Mouse (Mus musculus) naive thymus-derived CD4-positive, alpha-beta T cell, adult 2 months (primary cell): Measurements from ENCODE around the gene Cox6b2.

Source experiments
- DNase-seq: peaks from one replicate; pipeline ENCODE4 v3.0.0-alpha.2; 2011; ENCODE audit warnings: low read depth

The Cox6b2 gene

GRCm38 (mm10) chr7:4764946-4765710 is 12.2 kb upstream of the Cox6b2 start:
- DNase-seq, result no peak

GRCm38 (mm10) chr7:4759670-4760069 is 6.8 kb upstream of the Cox6b2 start:
- DNase-seq, result no peak

GRCm38 (mm10) chr7:4751971-4752820 is 698 bp downstream of the Cox6b2 start:
- DNase-seq, result peak; percentile 21

GRCm38 (mm10) chr7:4749169-4749568 is 3.7 kb downstream of the Cox6b2 start:
- no peak for DNase-seq

- DNase-seq, result no peak
Measured at GRCm38 (mm10) chr7:4748321-4748720, 4.6 kb downstream of the Cox6b2 start.

- no peak for DNase-seq
Measured at GRCm38 (mm10) chr7:4747156-4747899, 5.6 kb downstream of the Cox6b2 start.

- no peak for DNase-seq
Measured at GRCm38 (mm10) chr7:4746326-4746980, 6.4 kb downstream of the Cox6b2 start.

- no peak for DNase-seq
Measured at GRCm38 (mm10) chr7:4744886-4745285, 8.0 kb downstream of the Cox6b2 start.

GRCm38 (mm10) chr7:4743354-4743753 is 9.5 kb downstream of the Cox6b2 start:
- no peak for DNase-seq

- DNase-seq, result no peak
Measured at GRCm38 (mm10) chr7:4742482-4742819, 10.4 kb downstream of the Cox6b2 start.

- no peak for DNase-seq
Measured at GRCm38 (mm10) chr7:4741672-4742481, 11.0 kb downstream of the Cox6b2 start.

- no peak for DNase-seq
Measured at GRCm38 (mm10) chr7:4741151-4741550, 11.7 kb downstream of the Cox6b2 start.

- no peak for DNase-seq
Measured at GRCm38 (mm10) chr7:4740309-4740727, 12.6 kb downstream of the Cox6b2 start.

- peak; percentile 99 for DNase-seq
Measured at GRCm38 (mm10) chr7:4739544-4740275, 13.2 kb downstream of the Cox6b2 start, which contains the start of gene Kmt5c. TSS of gene Kmt5c (plus strand) at chr7:4740115.

GRCm38 (mm10) chr7:4739041-4739543 is 13.8 kb downstream of the Cox6b2 start:
- DNase-seq, result no peak

GRCm38 (mm10) chr7:4732968-4733392 is 19.9 kb downstream of the Cox6b2 start:
- DNase-seq, result no peak

- DNase-seq, result no peak
Measured at GRCm38 (mm10) chr7:4731090-4731489, 21.8 kb downstream of the Cox6b2 start.

GRCm38 (mm10) chr7:4725169-4725568 is 27.7 kb downstream of the Cox6b2 start, which contains the start of gene Tmem150b:
TSS of gene Tmem150b (minus strand) at chr7:4725249.
- no peak for DNase-seq

- no peak for DNase-seq
Measured at GRCm38 (mm10) chr7:4724359-4724758, 28.5 kb downstream of the Cox6b2 start.

GRCm38 (mm10) chr7:4723508-4723907 is 29.4 kb downstream of the Cox6b2 start:
- DNase-seq, result peak; percentile 31
